Mouse (Mus musculus) CD4-positive, CD25-positive, alpha-beta regulatory T cell, adult 4 months (primary cell): ENCODE results near the gene Kif3c. TPM values are rescaled to one million over a fixed set of nuclear protein-coding genes. Genes with fewer than 3 reads are reported as not detected.

Experiments
- ATAC-seq: one replicate; pipeline ENCODE4 v1.8.0; 2017
- polyA plus RNA-seq, 2 experiments: library from polyadenylated mRNA; unstranded; fragments of 100-300 nt; shearing (Covaris generic); gene quantifications; one replicate each; pipeline ENCODE4 v1.2.1; 2017

Gene Kif3c
- polyA plus RNA-seq: 1 to 10 TPM; 2.6 to 3.3 TPM

DNA sequence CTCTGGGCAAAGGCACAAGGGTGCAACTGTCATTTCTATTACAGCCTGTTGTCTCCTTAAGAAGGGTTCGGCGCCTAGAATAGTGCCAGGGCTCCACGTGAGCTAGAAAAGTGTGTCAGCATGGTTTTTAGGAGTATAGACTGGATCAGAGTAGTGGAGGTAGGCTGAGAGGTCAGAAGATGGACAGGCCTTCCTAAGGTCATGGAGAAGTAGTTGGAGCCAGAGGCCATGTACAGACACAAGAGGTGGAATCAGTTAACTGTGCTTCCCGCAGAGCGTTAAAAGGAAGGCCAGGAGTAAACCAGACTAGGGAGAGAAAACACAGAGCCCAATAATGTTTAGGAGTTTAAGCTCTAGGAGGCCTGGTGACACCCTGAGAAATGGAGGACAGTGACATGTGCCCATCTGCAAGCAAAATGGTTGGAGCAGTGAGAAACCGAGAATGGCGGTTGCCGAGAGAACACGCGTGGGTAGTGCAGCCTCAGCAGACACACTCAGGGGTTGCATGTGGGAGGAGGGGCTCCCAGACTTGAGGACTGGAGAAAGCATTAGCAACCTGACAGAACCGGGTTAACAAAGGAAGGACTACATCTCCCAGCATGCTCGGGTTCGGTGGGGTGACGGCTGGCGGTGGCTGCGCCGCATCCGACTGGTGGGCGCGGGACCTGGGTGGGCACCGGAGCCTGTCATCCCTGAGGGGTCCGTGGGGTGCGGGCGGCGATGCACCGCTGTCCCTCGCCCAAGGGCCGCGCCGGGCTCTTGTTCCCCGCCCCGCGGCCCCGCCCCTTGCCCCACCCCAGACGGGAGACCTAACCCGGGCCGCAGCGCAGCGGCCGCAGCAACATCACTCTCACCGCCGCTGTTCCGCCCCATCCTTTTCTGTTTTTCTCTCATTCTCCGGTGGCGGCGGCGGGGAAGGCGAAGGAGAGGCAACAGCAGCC is at the start of gene Kif3c:
Gene Kif3c, plus strand, starts transcription at position 625 of the 941 bp plus-strand sequence.
- ATAC-seq: peak; percentile 80

DNA sequence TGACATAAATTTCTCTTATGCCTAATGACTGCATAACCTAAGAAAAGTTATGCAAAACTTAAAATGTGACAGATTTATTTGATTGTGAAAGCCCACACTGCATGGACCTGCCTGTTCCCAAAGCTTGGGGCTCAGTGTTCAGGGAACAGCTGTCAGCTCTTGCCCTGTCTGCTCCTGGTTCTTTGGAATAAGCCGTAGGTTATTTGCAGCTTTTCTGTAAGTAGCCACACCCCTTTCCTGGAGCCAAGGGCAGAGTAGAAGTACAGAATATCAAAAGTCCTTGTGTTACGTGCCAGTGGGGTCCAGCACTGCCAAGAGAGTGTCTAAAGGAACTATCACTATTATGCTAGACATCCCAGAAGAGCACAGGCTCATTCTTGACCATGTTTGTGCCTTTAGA is 48.8 kb upstream of the Kif3c start:
- ATAC-seq: no peak

DNA sequence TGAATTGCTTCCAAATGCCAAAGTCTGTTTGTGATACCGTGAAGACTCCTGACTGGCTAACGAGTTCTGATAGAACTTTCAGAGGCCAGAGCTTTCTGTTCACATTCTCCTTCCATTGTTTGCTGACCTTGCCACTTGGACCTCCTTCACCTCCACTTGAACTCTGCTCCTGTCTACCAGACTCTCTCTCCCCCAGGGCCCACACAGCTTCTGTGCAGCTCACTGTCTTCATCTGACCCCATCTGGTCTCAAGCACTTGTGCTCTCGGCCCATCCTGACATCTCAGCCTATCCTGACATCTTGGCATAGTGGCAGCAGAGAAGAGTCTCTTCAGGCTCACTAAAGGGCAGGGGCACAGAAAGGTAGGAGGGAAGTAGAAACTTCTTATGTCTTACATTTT is 48.0 kb upstream of the Kif3c start:
- no peak for ATAC-seq

DNA sequence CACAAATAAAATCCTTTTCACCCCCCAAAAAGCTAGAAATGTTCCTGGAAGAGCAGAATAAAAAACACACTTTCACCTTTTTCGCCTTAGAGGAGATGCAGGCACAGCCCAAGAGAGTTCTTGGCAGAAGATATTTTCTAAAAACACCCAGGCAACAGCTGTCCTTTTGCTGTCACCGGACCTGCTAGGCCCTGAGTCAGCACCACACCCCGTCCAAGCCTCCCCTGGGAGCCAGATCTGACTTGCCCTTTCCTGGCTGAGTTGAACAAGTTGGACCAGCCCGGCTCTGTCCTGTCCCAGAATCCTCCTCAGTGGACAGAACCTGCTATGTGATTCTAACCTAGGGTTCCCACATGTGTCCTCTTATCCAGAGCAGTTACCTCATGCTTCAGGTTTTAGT is 45.6 kb upstream of the Kif3c start:
- ATAC-seq: no peak

DNA sequence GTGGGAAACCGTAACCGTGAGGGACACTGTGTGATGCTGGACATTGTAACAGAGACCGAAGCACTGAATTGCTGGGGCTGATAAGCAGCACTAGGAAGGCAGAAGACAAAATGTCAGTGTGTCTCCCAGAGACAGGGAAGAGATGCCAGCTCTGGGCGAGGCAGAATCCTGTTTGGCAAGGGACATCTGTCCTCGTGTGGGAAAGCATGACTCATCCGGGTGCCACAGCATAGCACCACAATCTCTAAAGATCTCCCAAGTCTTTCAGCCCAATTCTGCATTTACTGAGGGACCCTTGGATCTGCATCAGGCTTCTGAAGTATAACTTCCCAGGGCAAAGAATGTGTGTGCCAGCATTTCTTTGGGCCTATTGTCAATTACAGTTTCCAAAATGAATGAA is 41.7 kb upstream of the Kif3c start:
- ATAC-seq: no peak

DNA sequence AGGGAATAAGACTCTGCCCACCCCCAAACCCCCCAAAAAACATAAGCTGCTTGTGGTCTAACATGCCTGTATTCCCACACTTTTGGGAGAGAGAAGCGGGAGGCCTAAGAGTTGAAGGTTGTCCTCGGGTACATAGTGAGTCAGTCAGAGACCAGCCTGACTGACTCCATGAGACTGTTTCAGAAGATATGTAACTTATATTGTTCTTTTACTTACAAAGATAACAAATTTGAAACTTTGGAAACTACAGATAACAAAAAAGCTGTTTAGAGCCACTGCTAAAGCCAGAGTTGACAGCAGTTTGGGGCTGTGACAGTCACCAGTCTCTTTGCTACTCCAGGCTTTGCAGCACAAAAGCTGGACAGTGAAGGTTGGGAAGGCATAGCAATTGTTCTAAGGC is 39.7 kb upstream of the Kif3c start:
- ATAC-seq: no peak

DNA sequence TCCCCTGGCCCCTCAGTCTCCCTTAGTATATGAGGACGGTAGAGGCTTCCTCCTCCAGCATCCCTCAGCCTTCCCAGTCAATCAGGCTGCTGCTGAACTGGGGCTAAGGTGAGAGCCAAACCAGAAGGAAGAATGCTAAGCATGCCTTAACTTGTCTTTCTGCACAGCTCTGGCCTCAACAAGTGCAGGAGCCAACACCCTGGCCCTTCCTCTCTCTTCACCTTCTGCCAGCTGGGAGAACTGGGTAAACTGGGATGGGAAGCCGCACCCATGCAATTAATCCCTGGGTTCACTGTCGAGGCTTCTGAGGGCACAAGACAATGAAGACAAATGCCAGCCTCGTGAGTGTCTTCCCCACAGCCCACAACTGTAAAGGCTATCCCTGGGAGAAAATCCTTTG is 35.3 kb upstream of the Kif3c start:
- no peak for ATAC-seq

DNA sequence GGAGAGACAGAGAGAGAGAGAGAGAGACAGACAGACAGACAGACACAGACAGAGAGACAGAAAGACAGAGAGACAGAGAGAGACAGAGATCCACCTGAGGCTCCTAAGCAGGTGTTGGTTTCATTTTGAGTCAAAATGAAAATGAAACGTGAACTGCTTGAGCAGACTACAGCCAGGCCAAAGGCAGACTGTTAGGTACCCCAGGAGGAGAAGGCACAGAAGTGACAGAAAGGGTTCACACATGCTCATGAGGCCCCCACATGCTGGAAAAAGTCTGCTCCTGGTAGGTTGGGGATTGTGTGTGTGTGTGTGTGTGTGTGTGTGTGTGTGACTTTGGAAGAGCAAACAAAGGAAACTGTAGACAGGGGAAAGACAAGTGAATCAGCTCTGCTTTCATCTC is 26.0 kb upstream of the Kif3c start:
- peak; percentile 99 for ATAC-seq

DNA sequence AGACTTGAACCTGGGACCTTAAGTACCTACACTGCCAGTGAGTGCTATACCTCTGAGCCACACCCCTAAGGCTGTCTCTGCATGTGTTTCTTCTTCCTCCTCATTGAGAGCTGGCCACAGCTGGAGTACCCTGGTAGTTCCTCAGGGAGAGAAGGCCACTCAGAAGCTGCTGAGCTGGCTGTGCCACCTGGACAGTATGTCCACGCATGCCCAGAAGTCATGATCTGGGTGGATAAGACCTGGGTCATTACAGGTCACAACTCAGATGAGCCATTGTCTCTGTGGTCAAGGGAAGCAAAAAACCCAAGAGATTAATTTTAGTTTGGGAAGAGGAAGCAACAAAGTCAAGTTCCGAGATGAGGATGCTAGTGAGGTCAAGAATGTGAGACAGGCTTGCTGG is 20.8 kb upstream of the Kif3c start:
- no peak for ATAC-seq

DNA sequence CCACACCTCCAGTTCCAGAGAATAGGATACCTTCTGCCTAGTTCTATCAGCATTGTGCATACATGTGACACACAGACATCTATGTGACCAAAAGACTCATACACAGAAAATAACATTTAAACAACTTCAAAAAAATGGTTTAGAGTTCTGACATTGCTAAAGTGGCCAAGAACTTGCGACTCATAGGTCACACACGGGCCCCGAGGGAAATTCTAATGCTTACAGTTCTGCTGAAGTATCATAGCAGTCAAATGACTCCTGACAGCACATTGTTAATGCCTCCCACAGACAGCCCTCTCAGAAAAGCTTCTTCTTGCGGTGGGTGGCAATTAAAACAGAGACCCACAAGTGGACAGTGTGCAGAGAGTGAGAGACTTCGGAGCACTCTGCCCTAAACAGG is 19.9 kb upstream of the Kif3c start:
- no peak for ATAC-seq

DNA sequence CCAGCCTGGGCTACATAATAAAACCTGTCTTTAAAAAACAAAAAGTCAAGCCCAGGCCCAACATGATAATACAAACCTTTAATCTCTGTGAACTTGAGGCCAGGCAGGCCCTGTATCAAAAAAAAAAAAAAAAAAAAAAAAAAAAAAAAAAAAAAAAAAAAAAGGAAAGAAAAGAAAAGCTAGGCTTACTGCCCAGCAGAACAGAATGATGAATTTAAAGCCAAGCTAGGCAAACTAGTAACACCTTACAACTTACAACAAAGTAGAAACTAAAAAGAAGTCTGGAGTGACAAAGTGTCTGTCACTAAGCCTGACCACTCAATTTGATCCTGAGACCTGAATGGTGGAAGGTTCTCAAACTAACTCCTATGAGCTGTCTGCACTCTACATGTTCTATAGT is 17.2 kb upstream of the Kif3c start:
- no peak for ATAC-seq

DNA sequence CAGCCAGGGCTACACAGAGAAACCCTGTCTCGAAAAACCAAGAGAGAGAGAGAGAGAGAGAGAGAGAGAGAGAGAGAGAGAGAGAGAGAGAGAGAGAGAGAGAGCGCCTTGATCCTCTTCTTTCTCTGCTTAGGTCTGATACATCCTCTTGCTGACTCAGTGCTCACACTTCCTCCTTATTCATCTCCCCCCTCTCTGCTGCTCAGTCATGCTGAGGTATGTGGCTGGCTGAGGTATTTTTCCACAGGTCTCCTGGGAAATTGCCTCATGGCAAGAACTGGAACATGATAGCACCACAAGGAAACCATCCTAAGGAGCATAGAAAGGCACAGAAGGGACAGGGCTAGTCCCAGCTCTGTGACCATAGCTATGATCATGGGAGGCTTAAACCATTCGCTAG is 15.5 kb upstream of the Kif3c start:
- ATAC-seq: peak; percentile 54

DNA sequence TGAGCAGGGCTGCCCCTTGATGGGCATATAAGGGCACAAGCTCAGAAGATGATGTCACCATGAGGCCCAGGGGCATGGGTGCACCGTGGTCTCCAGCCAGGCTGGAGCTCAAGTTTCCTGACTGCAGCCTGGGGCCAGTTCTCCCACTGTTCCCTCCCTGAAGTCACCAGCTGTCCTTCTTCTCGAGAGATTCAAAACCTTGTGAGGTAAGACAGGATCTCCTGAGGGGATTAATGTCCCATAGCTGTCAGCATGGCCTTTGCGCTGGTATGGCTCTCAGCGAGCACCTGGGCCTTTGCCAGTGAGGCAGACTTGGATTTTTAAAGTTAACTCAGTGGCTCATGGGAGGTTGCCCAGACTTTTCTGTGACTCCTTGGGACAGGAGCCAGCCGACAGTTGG is 14.8 kb upstream of the Kif3c start:
- no peak for ATAC-seq

DNA sequence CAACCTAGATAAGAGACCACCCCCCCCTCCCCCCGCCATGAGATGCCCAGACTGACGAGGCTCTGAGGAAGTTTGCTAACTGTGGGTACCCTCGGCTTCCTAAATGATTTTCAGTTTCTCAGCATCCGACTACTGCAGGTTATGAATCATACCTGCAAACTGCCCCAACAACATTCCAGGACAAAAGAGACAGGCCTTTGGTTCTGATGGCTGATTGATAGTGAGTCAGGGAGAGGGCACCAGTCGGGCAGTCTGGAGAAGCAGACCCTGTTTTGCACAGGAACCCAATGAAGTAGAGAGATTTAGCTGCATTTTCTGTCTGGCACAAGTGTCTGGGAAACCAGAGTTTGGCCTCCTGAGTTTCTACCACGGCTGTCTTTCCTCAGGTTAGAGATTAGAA is 12.7 kb upstream of the Kif3c start:
- no peak for ATAC-seq

DNA sequence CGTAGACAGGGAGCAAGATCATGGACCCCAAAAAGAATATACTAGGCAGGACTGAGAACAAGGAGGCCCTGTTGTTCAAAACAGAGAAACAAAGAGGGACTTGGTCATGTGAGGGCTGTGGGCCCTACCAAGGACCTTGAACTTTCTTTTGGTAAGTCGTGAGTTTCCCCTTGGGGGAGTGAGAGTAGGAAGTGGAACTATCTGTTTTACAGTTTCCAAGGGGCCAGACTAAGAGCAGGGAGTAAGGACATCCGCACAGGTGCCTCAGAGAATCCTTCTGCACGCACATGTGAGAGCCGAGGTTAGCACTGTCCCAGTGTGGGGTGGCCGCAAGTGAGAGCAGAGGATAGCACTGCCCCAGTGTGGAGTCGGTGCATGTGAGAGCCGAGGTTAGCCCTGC is 9.9 kb upstream of the Kif3c start:
- no peak for ATAC-seq

DNA sequence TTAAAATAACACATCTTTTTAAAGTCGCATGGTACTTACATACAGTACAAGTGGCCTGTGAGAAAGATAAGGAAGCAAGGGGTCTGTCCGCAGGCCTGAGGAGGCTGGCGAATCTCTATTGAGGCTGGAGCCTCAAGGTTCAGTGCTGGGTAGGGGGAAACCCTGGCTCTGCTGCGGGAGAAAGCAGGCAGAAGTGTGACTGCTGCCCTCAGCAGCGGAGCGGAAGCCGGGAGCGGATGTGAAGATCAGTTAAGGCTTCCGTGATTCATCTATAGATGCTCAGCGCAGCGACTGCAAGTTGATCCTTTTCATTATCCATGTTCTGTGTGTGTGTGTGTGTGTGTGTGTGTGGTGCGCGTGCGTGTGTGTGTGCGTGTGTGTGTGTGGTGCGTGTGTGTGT is 8.1 kb upstream of the Kif3c start:
- ATAC-seq: peak; percentile 90

DNA sequence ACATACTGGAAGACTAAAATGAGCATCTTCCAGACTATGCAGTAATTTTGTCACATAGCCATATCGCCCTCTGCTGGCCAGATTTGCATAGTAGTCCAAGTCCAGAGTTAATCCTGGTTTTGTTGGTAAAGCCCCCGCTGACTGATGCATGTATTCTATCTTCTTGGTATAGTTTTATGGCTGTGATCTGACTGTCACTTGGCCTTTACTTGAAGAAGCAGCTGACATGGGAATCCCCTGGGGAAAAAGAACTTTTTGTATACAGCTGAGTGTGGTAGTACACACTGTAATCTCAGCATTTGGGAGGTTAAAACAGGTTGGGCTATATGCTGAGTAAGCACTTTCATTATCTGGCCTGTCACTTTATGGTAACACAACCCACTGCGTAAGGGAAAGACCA is 5.6 kb upstream of the Kif3c start:
- ATAC-seq: peak; percentile 71

DNA sequence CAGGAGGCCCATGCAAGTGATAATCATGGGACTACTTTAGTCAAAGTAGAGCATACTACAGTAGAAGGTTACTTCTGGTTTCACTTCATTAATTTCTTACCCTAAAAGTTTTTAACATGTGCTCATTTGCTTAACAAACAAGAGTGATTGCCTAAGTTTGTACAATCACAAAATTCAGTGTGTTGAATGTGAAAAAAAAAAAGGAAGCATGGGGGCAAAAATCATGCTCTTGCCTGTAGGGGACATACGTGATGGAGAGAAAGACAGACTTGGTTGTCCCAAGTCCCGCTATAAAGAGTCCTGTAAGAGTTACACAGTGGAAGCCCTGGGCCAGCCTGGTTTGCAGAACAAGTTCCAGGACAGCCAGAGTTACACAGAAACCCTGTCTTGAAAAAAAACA is 4.9 kb upstream of the Kif3c start:
- ATAC-seq: no peak

DNA sequence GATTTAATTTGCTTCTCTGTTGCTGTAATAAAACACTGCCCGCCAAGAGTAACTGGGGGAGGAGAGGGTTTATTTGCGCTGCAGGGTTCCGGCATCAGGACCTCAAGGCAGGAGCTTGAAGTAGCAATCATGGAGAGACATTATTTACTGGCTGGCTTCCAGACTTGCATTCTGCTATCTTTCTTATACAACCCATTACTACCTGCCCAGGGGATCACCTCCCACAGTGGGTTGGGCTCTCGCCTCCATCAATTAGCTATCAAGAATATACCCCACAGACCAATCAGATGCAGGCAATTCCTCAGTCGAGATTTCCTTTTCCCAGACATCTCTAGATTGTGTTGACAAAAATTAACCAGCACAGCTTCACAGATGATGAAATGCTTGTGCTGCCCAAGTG is 856 bp upstream of the Kif3c start:
- no peak for ATAC-seq

DNA sequence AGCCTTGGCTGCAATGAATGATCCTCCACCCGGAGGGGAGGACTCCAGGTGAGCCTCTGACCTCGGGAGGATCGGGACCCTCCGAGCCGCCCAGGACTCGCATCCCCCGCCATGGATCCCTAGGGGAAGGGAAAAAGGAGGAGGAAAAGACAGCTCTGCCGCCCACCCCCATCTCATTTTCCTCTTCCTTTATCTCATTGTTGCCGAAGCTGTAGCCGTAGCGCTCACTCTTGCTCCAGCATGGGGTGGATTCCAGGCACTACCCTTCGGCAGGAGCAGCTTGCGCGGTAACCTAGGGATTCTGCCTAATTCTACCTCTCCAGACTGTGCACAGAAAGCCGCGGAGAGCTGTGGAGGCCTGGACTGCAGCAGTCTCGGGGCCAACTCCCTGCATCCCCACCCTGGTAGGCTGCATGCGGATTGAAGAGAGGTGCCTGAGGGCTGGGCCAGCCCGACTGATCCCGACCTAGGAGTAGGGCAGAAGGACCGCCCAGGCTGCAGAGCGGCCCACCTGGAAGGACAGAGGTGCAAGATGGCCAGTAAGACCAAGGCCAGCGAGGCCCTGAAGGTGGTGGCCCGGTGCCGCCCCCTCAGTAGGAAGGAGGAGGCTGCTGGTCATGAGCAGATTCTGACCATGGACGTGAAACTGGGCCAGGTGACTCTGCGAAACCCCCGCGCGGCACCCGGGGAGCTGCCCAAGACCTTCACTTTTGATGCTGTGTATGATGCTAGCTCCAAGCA is 687 bp downstream of the Kif3c start:
- peak; percentile 30 for ATAC-seq

DNA sequence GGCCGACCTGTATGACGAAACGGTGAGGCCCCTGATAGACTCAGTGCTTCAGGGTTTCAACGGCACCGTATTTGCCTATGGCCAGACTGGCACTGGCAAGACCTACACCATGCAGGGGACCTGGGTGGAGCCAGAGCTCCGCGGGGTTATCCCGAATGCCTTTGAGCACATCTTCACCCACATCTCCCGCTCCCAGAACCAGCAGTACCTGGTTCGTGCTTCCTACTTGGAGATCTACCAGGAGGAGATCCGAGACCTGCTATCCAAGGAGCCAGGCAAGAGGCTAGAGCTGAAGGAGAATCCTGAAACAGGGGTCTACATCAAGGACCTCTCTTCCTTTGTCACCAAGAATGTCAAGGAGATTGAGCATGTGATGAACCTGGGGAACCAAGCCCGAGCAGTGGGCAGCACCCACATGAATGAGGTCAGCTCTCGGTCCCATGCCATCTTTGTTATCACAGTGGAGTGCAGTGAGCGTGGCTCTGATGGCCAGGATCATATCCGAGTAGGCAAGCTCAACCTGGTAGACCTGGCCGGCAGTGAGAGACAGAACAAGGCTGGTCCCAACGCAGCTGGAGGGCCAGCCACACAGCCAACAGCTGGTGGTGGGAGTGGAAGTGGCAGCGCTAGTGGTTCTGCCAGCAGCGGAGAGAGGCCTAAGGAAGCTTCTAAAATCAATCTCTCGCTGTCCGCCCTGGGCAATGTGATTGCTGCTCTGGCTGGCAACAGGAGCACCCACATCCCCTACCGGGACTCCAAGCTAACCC is 1.4 kb downstream of the Kif3c start:
- no peak for ATAC-seq

DNA sequence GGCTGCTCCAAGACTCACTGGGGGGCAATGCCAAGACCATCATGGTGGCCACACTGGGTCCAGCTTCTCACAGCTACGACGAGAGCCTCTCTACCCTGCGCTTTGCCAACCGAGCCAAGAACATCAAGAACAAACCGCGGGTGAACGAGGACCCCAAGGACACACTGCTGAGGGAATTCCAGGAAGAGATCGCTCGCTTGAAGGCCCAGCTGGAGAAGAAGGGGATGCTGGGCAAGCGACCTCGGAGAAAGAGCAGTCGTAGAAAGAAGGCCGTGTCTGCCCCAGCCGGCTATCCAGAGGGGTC is 2.0 kb downstream of the Kif3c start:
- no peak for ATAC-seq

DNA sequence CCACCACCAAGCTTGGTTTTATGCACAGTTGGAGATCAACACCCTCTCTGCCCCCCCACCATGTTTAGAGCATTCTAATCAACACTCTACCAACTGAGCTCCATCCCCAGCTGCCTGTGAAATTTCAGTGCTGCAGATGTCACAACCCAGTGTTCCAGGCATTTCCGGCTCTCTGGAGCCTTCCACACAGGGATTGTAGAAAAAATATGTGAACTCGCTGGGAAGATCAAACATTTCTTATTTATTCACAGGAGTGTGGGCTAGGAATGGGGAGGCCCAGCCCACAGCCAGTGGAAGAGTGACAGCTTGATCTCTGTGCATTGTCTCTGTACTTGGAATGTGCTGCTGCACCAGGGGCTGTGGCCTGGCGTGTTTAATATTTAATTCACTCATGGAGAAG is 3.8 kb downstream of the Kif3c start:
- ATAC-seq: no peak
